ENCODE assay signal across 8 mouse cellular contexts in the genomic region with DNA sequence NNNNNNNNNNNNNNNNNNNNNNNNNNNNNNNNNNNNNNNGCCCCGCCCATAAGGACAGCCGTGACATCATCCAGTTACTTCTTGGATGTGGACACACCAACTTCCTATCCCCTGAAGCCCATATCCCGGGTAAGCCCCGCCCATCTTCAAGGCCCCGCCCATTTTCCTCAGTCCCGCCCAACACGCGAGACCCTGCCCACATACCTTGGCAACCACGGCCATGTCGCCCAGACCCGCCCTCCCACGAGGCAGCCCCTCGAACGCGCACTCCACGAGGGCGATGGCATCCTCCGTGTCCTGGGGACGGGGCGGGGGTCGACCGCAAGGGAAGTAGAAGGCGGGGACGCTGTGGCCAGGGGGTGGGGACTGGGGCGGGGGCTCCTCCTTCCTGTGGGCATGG. TPM values are rescaled to one million over a fixed set of nuclear protein-coding genes. Genes with fewer than 3 reads are reported as not detected.
DNase-seq lines count a peak whose midpoint lies in the region; ATAC-seq and TF ChIP-seq lines count a peak whose summit lies in the region.

No protein-coding gene starts in this region.

- no peak for TF ChIP-seq POLR2A in brain, embryonic 14.5 days (IDR thresholded peaks at IDR 0.05; ENCODE audit: borderline replicate concordance, extremely low read depth, insufficient read depth, insufficient read length, poor library complexity, severe bottlenecking)

- H3K27ac ChIP-seq in neural tube, embryonic 11.5 days (ENCODE audit: low read depth, low read length) = peak overlapping the region; percentile 96; the same call in 1 of the 2 replicates
- H3K27ac ChIP-seq in forebrain, embryonic 16.5 days (ENCODE audit: low read length) = peak overlapping the region; percentile 99
- peak overlapping the region; percentile 99 for H3K27ac ChIP-seq in intestine, postnatal 0 days (ENCODE audit: low read depth, low read length)
- H3K27ac ChIP-seq in liver, embryonic 12.5 days = peak overlapping the region; percentile 95
- H3K27ac ChIP-seq in neural tube, embryonic 15.5 days (replicated peaks) = peak overlapping the region; percentile 99

- 6% methylated on average over 24 of the region's 25 CpGs for WGBS in neural tube, embryonic 11.5 days
- WGBS in forebrain, embryonic 16.5 days = 8% methylated on average over 15 of the region's 25 CpGs
- 3% methylated on average over 23 of the region's 25 CpGs for WGBS in intestine, postnatal 0 days
- 1% methylated on average over 21 of the region's 25 CpGs for WGBS in liver, embryonic 12.5 days (ENCODE audit: insufficient replicate concordance)
- 2% methylated on average over 24 of the region's 25 CpGs for WGBS in neural tube, embryonic 15.5 days

- H3K4me2 ChIP-seq in neural tube, embryonic 11.5 days (ENCODE audit: low read depth) = peak overlapping the region; percentile 61
- H3K4me2 ChIP-seq in forebrain, embryonic 16.5 days (ENCODE audit: low read length) = peak overlapping the region; percentile 55
- H3K4me2 ChIP-seq in intestine, postnatal 0 days (replicated peaks; ENCODE audit: low read depth) = peak overlapping the region; percentile 80
- H3K4me2 ChIP-seq in liver, embryonic 12.5 days = peak overlapping the region; percentile 96
- H3K4me2 ChIP-seq in neural tube, embryonic 15.5 days = peak overlapping the region; percentile 80

- no peak; the same call in 1 of the 2 replicates for ATAC-seq in neural tube, embryonic 11.5 days (ENCODE audit: insufficient read depth, low FRiP score, low TSS enrichment)
- ATAC-seq in forebrain, embryonic 16.5 days = no peak
- ATAC-seq in intestine, postnatal 0 days = peak; percentile 1; the same call in 1 of the 2 replicates
- ATAC-seq in liver, embryonic 12.5 days = no peak
- peak; percentile 0; the same call in 1 of the 2 replicates for ATAC-seq in neural tube, embryonic 15.5 days (ENCODE audit: low FRiP score)

- no peak for TF ChIP-seq CTCF in brain, embryonic 14.5 days (IDR thresholded peaks at IDR 0.05; ENCODE audit: borderline replicate concordance, extremely low read depth, insufficient read depth, insufficient read length)
- TF ChIP-seq CTCF in intestine, postnatal 0 days (IDR thresholded peaks at IDR 0.05; ENCODE audit: low read depth) = no peak

- peak overlapping the region; percentile 67 for H3K4me3 ChIP-seq in neural tube, embryonic 11.5 days (ENCODE audit: low read depth, low read length)
- peak overlapping the region; percentile 57 for H3K4me3 ChIP-seq in forebrain, embryonic 16.5 days (replicated peaks; ENCODE audit: low read length)
- peak overlapping the region; percentile 62 for H3K4me3 ChIP-seq in intestine, postnatal 0 days (ENCODE audit: low read depth, low read length)
- peak overlapping the region; percentile 79 for H3K4me3 ChIP-seq in liver, embryonic 12.5 days
- peak overlapping the region; percentile 84 for H3K4me3 ChIP-seq in neural tube, embryonic 15.5 days (replicated peaks)

- DNase-seq in neural tube, embryonic 11.5 days (ENCODE audit: low spot score) = no peak
- no peak for DNase-seq in neural tube, embryonic 10.5 days (ENCODE audit: extremely low spot score, low spot score)
- DNase-seq in brain, embryonic 14.5 days (ENCODE audit: low read depth) = peak; percentile 66
- DNase-seq in urinary bladder, postnatal 4 days (ENCODE audit: low spot score in 2 of 2) = peak; percentile 83 to 85

- H3K9me3 ChIP-seq in neural tube, embryonic 11.5 days (ENCODE audit: control insufficient read depth, low read length) = no peaks in the 10 kb centered on the region
- H3K9me3 ChIP-seq in forebrain, embryonic 16.5 days (ENCODE audit: control insufficient read depth, low read length) = no peaks in the 10 kb centered on the region
- H3K9me3 ChIP-seq in intestine, postnatal 0 days (ENCODE audit: control insufficient read depth) = no peaks in the 10 kb centered on the region
- H3K9me3 ChIP-seq in liver, embryonic 12.5 days (replicated peaks) = no peaks in the 10 kb centered on the region
- no peaks in the 10 kb centered on the region for H3K9me3 ChIP-seq in neural tube, embryonic 15.5 days (replicated peaks)

- no peaks in the 10 kb centered on the region for H3K27me3 ChIP-seq in neural tube, embryonic 11.5 days (ENCODE audit: control insufficient read depth, insufficient read depth, low read length)
- H3K27me3 ChIP-seq in forebrain, embryonic 16.5 days (replicated peaks; ENCODE audit: control insufficient read depth, insufficient read depth, low read length) = no peaks in the 10 kb centered on the region
- no peaks in the 10 kb centered on the region for H3K27me3 ChIP-seq in intestine, postnatal 0 days (replicated peaks; ENCODE audit: control insufficient read depth, insufficient read depth, low read length)
- H3K27me3 ChIP-seq in liver, embryonic 12.5 days (replicated peaks) = no peaks in the 10 kb centered on the region
- no peaks in the 10 kb centered on the region for H3K27me3 ChIP-seq in neural tube, embryonic 15.5 days (replicated peaks)

- no peaks in the 10 kb centered on the region for H3K4me1 ChIP-seq in neural tube, embryonic 11.5 days (ENCODE audit: control insufficient read depth, insufficient read depth, low read length)
- H3K4me1 ChIP-seq in forebrain, embryonic 16.5 days (replicated peaks; ENCODE audit: control insufficient read depth, insufficient read depth, low read length) = peaks cover 3% of the 10 kb centered on the region
- no peaks in the 10 kb centered on the region for H3K4me1 ChIP-seq in intestine, postnatal 0 days (replicated peaks; ENCODE audit: control insufficient read depth, insufficient read depth, low read length)
- peaks cover 29% of the 10 kb centered on the region for H3K4me1 ChIP-seq in liver, embryonic 12.5 days
- 0 out of 2 replicates have a peak, but pooled peaks cover 3% of the 10 kb centered on the region for H3K4me1 ChIP-seq in neural tube, embryonic 15.5 days

- no peak overlapping the region; the same call in 1 of the 2 replicates for H3K9ac ChIP-seq in neural tube, embryonic 11.5 days (ENCODE audit: low read length)
- peak overlapping the region; percentile 66 for H3K9ac ChIP-seq in forebrain, embryonic 16.5 days (replicated peaks; ENCODE audit: low read depth, low read length)
- H3K9ac ChIP-seq in intestine, postnatal 0 days (ENCODE audit: low read depth, low read length) = peak overlapping the region; percentile 46; the same call in 1 of the 2 replicates
- H3K9ac ChIP-seq in liver, embryonic 12.5 days = no peak overlapping the region; the same call in 1 of the 2 replicates
- peak overlapping the region; percentile 83 for H3K9ac ChIP-seq in neural tube, embryonic 15.5 days (replicated peaks)

- no peaks in the 10 kb centered on the region for H3K36me3 ChIP-seq in neural tube, embryonic 11.5 days (ENCODE audit: control insufficient read depth, insufficient read depth, low read length)
- no peaks in the 10 kb centered on the region for H3K36me3 ChIP-seq in forebrain, embryonic 16.5 days (ENCODE audit: control insufficient read depth, insufficient read depth)
- no peaks in the 10 kb centered on the region for H3K36me3 ChIP-seq in intestine, postnatal 0 days (ENCODE audit: control insufficient read depth, insufficient read depth)
- H3K36me3 ChIP-seq in liver, embryonic 12.5 days = no peaks in the 10 kb centered on the region
- H3K36me3 ChIP-seq in neural tube, embryonic 15.5 days = no peaks in the 10 kb centered on the region

RNA-seq across cellular contexts. Expression of a gene that starts 54.3 kb away (rescaled TPM):
- 126 and 133 TPM in 2 replicates for polyA plus RNA-seq in neural tube, embryonic 11.5 days (2014; fragmentation: Nextera tagmentation; extraction: Ambion mirVana)
- polyA plus RNA-seq in brain, embryonic 14.5 days (2012; rRNA removed) = 314 and 336 TPM in 2 replicates
- 146 and 161 TPM in 2 replicates for polyA plus RNA-seq in forebrain, embryonic 16.5 days (2015; fragmentation: Nextera tagmentation; extraction: Ambion mirVana)
- 93.5 and 105 TPM in 2 replicates for polyA plus RNA-seq in intestine, postnatal 0 days (2015; fragmentation: Nextera tagmentation; extraction: Ambion mirVana)
- polyA plus RNA-seq in liver, embryonic 12.5 days (2016; fragmentation: Nextera tagmentation; extraction: Ambion mirVana) = 58.3 and 58.8 TPM in 2 replicates
- 153 and 158 TPM in 2 replicates for polyA plus RNA-seq in neural tube, embryonic 15.5 days (2015; fragmentation: Nextera tagmentation; extraction: Ambion mirVana)

Comparison
In these comparisons a context has a peak if more than half of its experiments do, and no peak if none do; other contexts are left out.
1. ATAC-seq: peak in intestine, postnatal 0 days (single experiment) and neural tube, embryonic 15.5 days (single experiment); none in neural tube, embryonic 11.5 days (single experiment), forebrain, embryonic 16.5 days (single experiment) and liver, embryonic 12.5 days (single experiment).
2. H3K9ac ChIP-seq: peak in forebrain, embryonic 16.5 days (single experiment), intestine, postnatal 0 days (single experiment) and neural tube, embryonic 15.5 days (single experiment); none in neural tube, embryonic 11.5 days (single experiment) and liver, embryonic 12.5 days (single experiment).
3. DNase-seq: peak in brain, embryonic 14.5 days (single experiment) and urinary bladder, postnatal 4 days (2 of 2); none in neural tube, embryonic 11.5 days (single experiment) and neural tube, embryonic 10.5 days (single experiment).
4. Peak in every context shown above with its lines, with median percentiles within 50 percentile points of each other: H3K27ac ChIP-seq, H3K4me2 ChIP-seq and H3K4me3 ChIP-seq.